ENCODE assay signal across 8 mouse cellular contexts in genomic region chr17:72813419-72814315, GRCm38 (mm10). TPM values are rescaled to one million over a fixed set of nuclear protein-coding genes. Genes with fewer than 3 reads are reported as not detected.
DNase-seq lines count a peak whose midpoint lies in the region; ATAC-seq and TF ChIP-seq lines count a peak whose summit lies in the region.

No protein-coding gene starts in this region.

- peak; percentile 89 for ATAC-seq in forebrain, embryonic 16.5 days
- no peak for ATAC-seq in neural tube, embryonic 11.5 days (ENCODE audit: insufficient read depth, low FRiP score, low TSS enrichment)

- 13% methylated on average over 12 of the region's 12 CpGs for WGBS in cerebellum, adult 2 months
- 12% methylated on average over 12 of the region's 12 CpGs for WGBS in forebrain, embryonic 16.5 days
- 20% methylated on average over 12 of the region's 12 CpGs for WGBS in kidney, adult 2 months
- 21% methylated on average over 12 of the region's 12 CpGs for whole genome bisulfite sequencing in liver, adult 2 months
- WGBS in neural tube, embryonic 11.5 days, result 16% methylated on average over 12 of the region's 12 CpGs

- DNase-seq in 3134 (ENCODE audit: extremely low read depth, insufficient read length, low spot score), result peak; percentile 24
- DNase-seq in cerebellum, adult 2 months, result peak; percentile 34 to 54
- peak; percentile 48 for DNase-seq in kidney, adult 2 months
- DNase-seq in liver, adult 2 months (ENCODE audit: extremely low read depth, low read depth, low spot score), result peak; percentile 27
- peak; percentile 76 for DNase-seq in neural tube, embryonic 11.5 days (ENCODE audit: low spot score)
- peak; percentile 72 for DNase-seq in thymus, postnatal 14 days

- no peaks in the 10 kb centered on the region for H3K4me1 ChIP-seq in ES-Bruce4 (ENCODE audit: control insufficient read depth, insufficient read depth, low read length)
- H3K4me1 ChIP-seq in cerebellum, adult 2 months (ENCODE audit: control insufficient read depth, insufficient read depth, low read length), result no peaks in the 10 kb centered on the region; the same call in 1 of the 2 replicates
- H3K4me1 ChIP-seq in forebrain, embryonic 16.5 days (replicated peaks; ENCODE audit: control insufficient read depth, insufficient read depth, low read length), result 0 out of 2 replicates have a peak, but pooled peaks cover 2% of the 10 kb centered on the region
- no peaks in the 10 kb centered on the region for H3K4me1 ChIP-seq in kidney, adult 2 months (ENCODE audit: control insufficient read depth, insufficient read depth, low read length)
- H3K4me1 ChIP-seq in liver, adult 2 months (ENCODE audit: control insufficient read depth, insufficient read depth, low read length), result no peaks in the 10 kb centered on the region
- no peaks in the 10 kb centered on the region for H3K4me1 ChIP-seq in neural tube, embryonic 11.5 days (ENCODE audit: control insufficient read depth, insufficient read depth, low read length)

- H3K4me3 ChIP-seq in ES-Bruce4 (ENCODE audit: low read depth, low read length), result no peak overlapping the region
- no peak overlapping the region for H3K4me3 ChIP-seq in cerebellum, adult 2 months (replicated peaks; ENCODE audit: insufficient read depth, low read depth, low read length)
- no peak overlapping the region for H3K4me3 ChIP-seq in forebrain, embryonic 16.5 days (replicated peaks; ENCODE audit: low read length)
- H3K4me3 ChIP-seq in kidney, adult 2 months (ENCODE audit: insufficient read depth, low read depth, low read length), result no peak overlapping the region
- H3K4me3 ChIP-seq in liver, adult 2 months (ENCODE audit: insufficient read depth, low read depth, low read length), result no peak overlapping the region
- H3K4me3 ChIP-seq in neural tube, embryonic 11.5 days (ENCODE audit: low read depth, low read length), result no peak overlapping the region

- no peak for TF ChIP-seq POLR2A in ES-Bruce4 (IDR thresholded peaks at IDR 0.05; ENCODE audit: insufficient read depth, low read length)
- no peak for TF ChIP-seq POLR2A in cerebellum, adult 2 months (IDR thresholded peaks at IDR 0.05; ENCODE audit: borderline replicate concordance, insufficient read depth, low read length)
- TF ChIP-seq POLR2A in kidney, adult 2 months (IDR thresholded peaks at IDR 0.05; ENCODE audit: low read depth, low read length), result no peak
- TF ChIP-seq POLR2A in liver, adult 2 months (IDR thresholded peaks at IDR 0.05; ENCODE audit: extremely low read depth, insufficient read depth, low read length), result no peak

- no peak overlapping the region for H3K27ac ChIP-seq in ES-Bruce4 (ENCODE audit: insufficient read depth, low read length)
- H3K27ac ChIP-seq in cerebellum, adult 2 months (ENCODE audit: insufficient read depth, low read length), result no peak overlapping the region
- no peak overlapping the region; the same call in 1 of the 2 replicates for H3K27ac ChIP-seq in forebrain, embryonic 16.5 days (ENCODE audit: low read length)
- H3K27ac ChIP-seq in kidney, adult 2 months (ENCODE audit: insufficient read depth, low read depth, low read length), result no peak overlapping the region
- no peak overlapping the region for H3K27ac ChIP-seq in liver, adult 2 months (replicated peaks; ENCODE audit: insufficient read depth, low read depth, low read length)
- no peak overlapping the region for H3K27ac ChIP-seq in neural tube, embryonic 11.5 days (ENCODE audit: low read depth, low read length)

- TF ChIP-seq CTCF in ES-Bruce4 (IDR thresholded peaks at IDR 0.05; ENCODE audit: low read depth, low read length), result peak; percentile 83
- peak; percentile 87 for TF ChIP-seq CTCF in cerebellum, adult 2 months (IDR thresholded peaks at IDR 0.05; ENCODE audit: borderline replicate concordance, insufficient read depth, low read depth, low read length)
- TF ChIP-seq CTCF in kidney, adult 2 months (conservative IDR thresholded peaks at IDR 0.05; ENCODE audit: insufficient read depth, insufficient read length, low read depth, low read length), result peak; percentile 93
- TF ChIP-seq CTCF in liver, adult 2 months (IDR thresholded peaks at IDR 0.05; ENCODE audit: low read depth, low read length), result peak; percentile 97

- no peaks in the 10 kb centered on the region for H3K79me2 ChIP-seq in liver, adult 2 months (ENCODE audit: control insufficient read depth, insufficient read depth, low read length)

- H3K4me2 ChIP-seq in forebrain, embryonic 16.5 days (ENCODE audit: low read length), result no peak overlapping the region
- no peak overlapping the region for H3K4me2 ChIP-seq in neural tube, embryonic 11.5 days (ENCODE audit: low read depth)

- no peak overlapping the region for H3K9ac ChIP-seq in ES-Bruce4 (ENCODE audit: low read depth, poor library complexity, severe bottlenecking)
- H3K9ac ChIP-seq in forebrain, embryonic 16.5 days (replicated peaks; ENCODE audit: low read depth, low read length), result no peak overlapping the region
- no peak overlapping the region for H3K9ac ChIP-seq in liver, adult 2 months (ENCODE audit: low read depth, low read length)
- no peak overlapping the region for H3K9ac ChIP-seq in neural tube, embryonic 11.5 days (ENCODE audit: low read length)

- H3K36me3 ChIP-seq in ES-Bruce4 (ENCODE audit: control insufficient read depth, insufficient read depth, low read length, poor library complexity, severe bottlenecking), result no peaks in the 10 kb centered on the region
- H3K36me3 ChIP-seq in forebrain, embryonic 16.5 days (ENCODE audit: control insufficient read depth, insufficient read depth), result no peaks in the 10 kb centered on the region
- H3K36me3 ChIP-seq in kidney, adult 2 months (ENCODE audit: control insufficient read depth, insufficient read depth, low read length), result no peaks in the 10 kb centered on the region
- no peaks in the 10 kb centered on the region for H3K36me3 ChIP-seq in liver, adult 2 months (ENCODE audit: control insufficient read depth, insufficient read depth, low read length)
- H3K36me3 ChIP-seq in neural tube, embryonic 11.5 days (ENCODE audit: control insufficient read depth, insufficient read depth, low read length), result no peaks in the 10 kb centered on the region

- no peak for TF ChIP-seq EP300 in ES-Bruce4 (IDR thresholded peaks at IDR 0.05; ENCODE audit: insufficient read depth, low read depth, low read length)

- H3K9me3 ChIP-seq in ES-Bruce4 (replicated peaks; ENCODE audit: control insufficient read depth, insufficient read depth, low read length, poor library complexity, severe bottlenecking), result no peaks in the 10 kb centered on the region
- H3K9me3 ChIP-seq in forebrain, embryonic 16.5 days (ENCODE audit: control insufficient read depth, low read length), result no peaks in the 10 kb centered on the region
- H3K9me3 ChIP-seq in neural tube, embryonic 11.5 days (ENCODE audit: control insufficient read depth, low read length), result no peaks in the 10 kb centered on the region

- H3K27me3 ChIP-seq in ES-Bruce4 (ENCODE audit: control insufficient read depth, insufficient read depth, low read length, poor library complexity, severe bottlenecking), result no peaks in the 10 kb centered on the region
- no peaks in the 10 kb centered on the region; the same call in 1 of the 2 replicates for H3K27me3 ChIP-seq in cerebellum, adult 2 months (ENCODE audit: control insufficient read depth, insufficient read depth, low read length)
- no peaks in the 10 kb centered on the region for H3K27me3 ChIP-seq in forebrain, embryonic 16.5 days (replicated peaks; ENCODE audit: control insufficient read depth, insufficient read depth, low read length)
- H3K27me3 ChIP-seq in kidney, adult 2 months (replicated peaks; ENCODE audit: control insufficient read depth, insufficient read depth, low read length), result no peaks in the 10 kb centered on the region
- no peaks in the 10 kb centered on the region for H3K27me3 ChIP-seq in liver, adult 2 months (ENCODE audit: control insufficient read depth, insufficient read depth, low read length)
- H3K27me3 ChIP-seq in neural tube, embryonic 11.5 days (ENCODE audit: control insufficient read depth, insufficient read depth, low read length), result no peaks in the 10 kb centered on the region

RNA-seq across cellular contexts. Expression of gene Ypel5, which starts 22.6 kb away (rescaled TPM):
- polyA plus RNA-seq in ES-Bruce4 (2011; ENCODE audit: insufficient read depth, insufficient read length, low read depth, missing spikeins), result 30.6 and 34.8 TPM in 2 replicates
- 93.3 and 105 TPM in 2 replicates for polyA plus RNA-seq in cerebellum, adult 2 months (2012; rRNA removed)
- polyA plus RNA-seq in forebrain, embryonic 16.5 days (2015; fragmentation: Nextera tagmentation; extraction: Ambion mirVana), result 116 and 123 TPM in 2 replicates
- 24.4 and 27.7 TPM in 2 replicates for polyA plus RNA-seq in kidney, adult 2 months (2012; rRNA removed)
- total RNA-seq in liver, adult 2 months (2014; rRNA removed), result 38.1 and 52.8 TPM in 2 replicates
- 16.4 and 21.2 TPM in 2 replicates for polyA plus RNA-seq in liver, adult 2 months (2012; rRNA removed)
- polyA plus RNA-seq in neural tube, embryonic 11.5 days (2014; fragmentation: Nextera tagmentation; extraction: Ambion mirVana), result 63.8 and 64.8 TPM in 2 replicates

Comparison
In these comparisons a context has a peak if more than half of its experiments do, and no peak if none do; other contexts are left out.
1. DNase-seq: peak in every context shown above with its lines; median percentile 76 in neural tube, embryonic 11.5 days; 72 in thymus, postnatal 14 days; 48 in kidney, adult 2 months; 44 in cerebellum, adult 2 months; 27 in liver, adult 2 months; 24 in 3134.